Mouse (Mus musculus) ES-E14 (cell line): Measurements from ENCODE around the gene Slc36a4. TPM values are rescaled to one million over a fixed set of nuclear protein-coding genes. Genes with fewer than 3 reads are reported as not detected.

ENCODE experiments used
- DNase-seq: peaks from one replicate; pipeline ENCODE4 v3.0.0-alpha.2; 2013; ENCODE audit warnings: low read depth, low spot score
- H3K27ac ChIP-seq: 2 replicates; pipeline ENCODE4 v1.5.1; 2012; ENCODE audit warnings: low read depth, mild to moderate bottlenecking, low read length, moderate library complexity, mixed read lengths; ENCODE audit not compliant: poor library complexity, insufficient read depth, severe bottlenecking
- H3K36me3 ChIP-seq: 2 replicates; pipeline ENCODE4 v1.6.1; 2012; ENCODE audit warnings: mild to moderate bottlenecking, low read length, moderate library complexity, mixed read lengths; ENCODE audit not compliant: control insufficient read depth, poor library complexity, insufficient read depth, severe bottlenecking
- H3K4me1 ChIP-seq, 2 experiments: fragments of 150-350 bp in 1 of 2; sonication (generic) in 1 of 2; 2 replicates each; pipeline ENCODE4 v1.6.1; 2012; ENCODE audit warnings: low read length in 2 of 2, mild to moderate bottlenecking in 1 of 2, mixed read lengths in 1 of 2; ENCODE audit not compliant: control insufficient read depth in 2 of 2, insufficient read depth in 2 of 2, poor library complexity in 1 of 2
- H3K4me3 ChIP-seq, 2 experiments: fragments of 150-350 bp in 1 of 2; sonication (generic) in 1 of 2; 2 replicates each; pipeline ENCODE4 v1.5.1; 2012; ENCODE audit warnings: low read length in 2 of 2, low read depth in 1 of 2, mild to moderate bottlenecking in 1 of 2, mixed read lengths in 1 of 2; ENCODE audit not compliant: insufficient read depth in 1 of 2, poor library complexity in 1 of 2, severe bottlenecking in 1 of 2
- H3K9ac ChIP-seq: 2 replicates; pipeline ENCODE4 v1.6.1; 2012; ENCODE audit warnings: low read depth, mild to moderate bottlenecking, low read length, mixed read lengths; ENCODE audit not compliant: poor library complexity, insufficient read depth, severe bottlenecking
- H3K9me3 ChIP-seq: fragments of 150-350 bp; sonication (generic); 2 replicates; pipeline ENCODE4 v1.6.1; 2012; ENCODE audit warnings: low read depth, mild to moderate bottlenecking, low read length; ENCODE audit not compliant: control insufficient read depth, insufficient read depth
- CHD2 ChIP-seq: IDR thresholded peaks from 2 replicates; pipeline ENCODE4 v1.6.1; 2014; ENCODE audit warnings: mild to moderate bottlenecking, low read depth, low read length, inconsistent platforms
- HCFC1 ChIP-seq: IDR thresholded peaks from 2 replicates; pipeline ENCODE4 v1.6.1; 2012; ENCODE audit warnings: low read length, inconsistent platforms, borderline replicate concordance; ENCODE audit not compliant: insufficient read depth
- MAFK ChIP-seq: IDR thresholded peaks from 2 replicates; pipeline ENCODE4 v1.6.1; 2014; ENCODE audit warnings: mild to moderate bottlenecking, low read depth, low read length, inconsistent platforms; ENCODE audit not compliant: insufficient read depth
- ZC3H11A ChIP-seq: IDR thresholded peaks from 2 replicates; pipeline ENCODE4 v1.6.1; 2012; ENCODE audit warnings: low read depth, mild to moderate bottlenecking, inconsistent platforms, low read length, borderline replicate concordance
- ZNF384 ChIP-seq: IDR thresholded peaks from 2 replicates; pipeline ENCODE4 v1.6.1; 2012; ENCODE audit warnings: low read depth, low read length, inconsistent platforms
- in situ Hi-C, 2 experiments: fragments of 600-800 bp; cut with MboI; formaldehyde crosslinking; loops; one replicate each; pipeline ENCODE4 v1.15.1; 2025; ENCODE audit warnings: low sequenced_read_pairs in 2 of 2, inconsistent platforms in 1 of 2; ENCODE audit not compliant: unreplicated experiment in 2 of 2
- total RNA-seq: library from RNA; depleted of rRNA; stranded (reverse); fragments of 300-350 nt; gene quantifications from 2 replicates; pipeline ENCODE4 v1.2.3, GENCODE M21; 2012

Slc36a4 gene
- total RNA-seq, 1 experiment: 3.9 TPM

- no peak overlapping the region for H3K27ac ChIP-seq
Measured at GRCm38 (mm10) chr9:15731758-15732748, 22.5 kb downstream of the Slc36a4 start.

DNA sequence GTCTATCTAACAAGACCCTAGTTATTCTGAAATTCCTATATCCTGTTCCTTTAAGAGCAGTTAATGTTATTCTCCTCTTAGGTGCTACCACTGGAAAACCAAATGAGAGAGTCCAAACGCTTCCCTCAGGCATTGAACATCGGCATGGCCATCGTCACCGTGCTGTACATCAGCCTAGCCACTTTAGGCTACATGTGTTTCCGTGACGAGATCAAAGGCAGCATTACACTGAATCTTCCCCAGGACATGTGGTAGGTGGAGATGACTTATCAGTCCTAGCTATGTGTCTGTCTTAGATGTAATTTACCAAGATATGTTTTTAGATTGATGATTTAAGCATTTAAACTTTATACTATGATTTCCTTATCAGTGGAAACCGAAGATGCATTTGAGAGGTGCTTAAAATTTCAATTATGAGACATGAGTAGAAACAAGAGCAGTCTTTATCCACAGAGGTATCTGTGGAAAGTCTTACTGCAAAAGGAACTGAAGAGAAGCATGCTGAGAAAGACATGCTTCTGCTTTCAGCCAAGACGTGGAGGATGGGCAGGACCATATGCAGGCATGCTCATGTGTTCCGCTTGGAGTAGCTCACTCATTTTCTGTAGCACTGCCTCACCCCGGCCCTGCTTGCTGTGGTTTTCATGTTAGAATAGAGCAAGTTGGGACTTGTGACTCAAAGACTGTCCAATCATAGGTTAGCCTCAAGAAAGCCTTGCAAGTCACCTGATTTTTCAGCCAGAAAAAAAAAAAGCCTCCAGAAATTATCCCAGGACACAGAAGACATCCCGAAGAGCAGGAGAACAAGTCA is 24.7 kb downstream of the Slc36a4 start:
- no peak for DNase-seq
- TF ChIP-seq ZC3H11A (no peak), CHD2 (no peak), HCFC1 (no peak), MAFK (no peak), ZNF384 (no peak)
- Histone ChIP-seq H3K27ac (no peak overlapping the region), H3K9me3 (no peaks in the 10 kb centered on the region), H3K9ac (no peak overlapping the region), H3K4me1 (no peaks in the 10 kb centered on the region), H3K4me3 (no peak overlapping the region), H3K36me3 (no peaks in the 10 kb centered on the region)
- in situ Hi-C loops: no loop called here

More at GRCm38 (mm10) chr9:15731758-15732748, 22.5 kb downstream of the Slc36a4 start:
- Histone ChIP-seq H3K36me3 (no peaks in the 10 kb centered on the region), H3K4me1 (no peaks in the 10 kb centered on the region), H3K9me3 (no peaks in the 10 kb centered on the region), H3K4me3 (no peak overlapping the region), H3K9ac (no peak overlapping the region)
- TF ChIP-seq HCFC1: no peak
- no peak for TF ChIP-seq CHD2
- no peak for TF ChIP-seq ZNF384
- TF ChIP-seq ZC3H11A: no peak
- TF ChIP-seq MAFK: no peak
- no peak for DNase-seq
- in situ Hi-C loops: no loop called here

GRCm38 (mm10) chr9:15734867-15735131 is 25.3 kb downstream of the Slc36a4 start:
- no peak overlapping the region for H3K4me3 ChIP-seq
- no peak for DNase-seq
- no peak overlapping the region for H3K9ac ChIP-seq
- no peak overlapping the region for H3K27ac ChIP-seq
- H3K9me3 ChIP-seq: no peaks in the 10 kb centered on the region
- H3K4me1 ChIP-seq: no peaks in the 10 kb centered on the region
- TF ChIP-seq HCFC1: no peak
- in situ Hi-C loops: no loop called here
- no peaks in the 10 kb centered on the region for H3K36me3 ChIP-seq

DNA sequence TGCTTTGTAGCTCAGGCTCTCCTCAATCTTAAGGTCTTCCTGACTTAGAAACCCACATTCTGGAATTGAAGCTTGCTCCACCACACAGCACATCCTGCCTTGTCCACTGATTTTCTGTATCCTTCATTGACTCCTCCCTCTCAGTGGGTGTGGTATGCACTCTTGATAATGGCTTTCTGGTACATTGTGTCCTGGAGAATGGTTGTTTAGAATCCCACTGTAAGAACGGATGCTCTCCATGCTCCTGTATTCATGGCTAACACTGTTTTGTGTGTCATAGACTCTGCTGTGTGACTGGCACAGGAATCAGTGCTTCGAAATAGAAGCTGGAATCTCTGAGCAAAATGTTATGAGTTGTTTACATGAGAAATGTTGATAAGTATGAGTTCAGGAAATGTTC is 28.0 kb downstream of the Slc36a4 start:
- no peak for TF ChIP-seq ZNF384
- no peak for TF ChIP-seq ZC3H11A
- no peak for TF ChIP-seq HCFC1
- no peak for TF ChIP-seq CHD2
- TF ChIP-seq MAFK: no peak
- in situ Hi-C loops: no loop called here

More for the DNA sequence above, 28.0 kb downstream of the Slc36a4 start:
- H3K4me3 ChIP-seq: no peak overlapping the region
- no peak overlapping the region for H3K9ac ChIP-seq
- no peak overlapping the region for H3K27ac ChIP-seq
- H3K4me1 ChIP-seq: no peaks in the 10 kb centered on the region
- no peak for DNase-seq
- H3K9me3 ChIP-seq: no peaks in the 10 kb centered on the region
- H3K36me3 ChIP-seq: no peaks in the 10 kb centered on the region
